Mouse (Mus musculus) olfactory bulb, adult 2 months (tissue): Measurements from ENCODE around the gene Syt1. TPM values are rescaled to one million over a fixed set of nuclear protein-coding genes. Genes with fewer than 3 reads are reported as not detected.

Experiments
- H3K27ac ChIP-seq: fragments of 200-500 bp; 2 replicates; pipeline ENCODE4 v1.5.1; 2012; ENCODE audit warnings: low read depth, low read length; ENCODE audit not compliant: insufficient read depth
- H3K4me1 ChIP-seq: fragments of 200-500 bp; 2 replicates; pipeline ENCODE4 v1.6.1; 2012; ENCODE audit warnings: low read length; ENCODE audit not compliant: control insufficient read depth, insufficient read depth
- H3K4me3 ChIP-seq: fragments of 200-500 bp; 2 replicates; pipeline ENCODE4 v1.5.1; 2012; ENCODE audit warnings: mild to moderate bottlenecking, low read depth, low read length, moderate library complexity; ENCODE audit not compliant: insufficient read depth
- CTCF ChIP-seq: fragments of 200-500 bp; IDR thresholded peaks from 2 replicates; pipeline ENCODE4 v1.5.1; 2012; ENCODE audit warnings: low read depth, mild to moderate bottlenecking, low read length, moderate library complexity; ENCODE audit not compliant: insufficient read depth
- POLR2A ChIP-seq: fragments of 200-500 bp; IDR thresholded peaks from 2 replicates; pipeline ENCODE4 v1.6.1; 2012; ENCODE audit warnings: mild to moderate bottlenecking, low read depth, low read length, moderate library complexity; ENCODE audit not compliant: insufficient read depth
- WGBS: fragments of 180-500 bp; shearing (Covaris S2); methylation state at CpG from one replicate; pipeline ENCODE4 v1.1.7; 2018; 5-methylcytosine and 5-hydroxymethylcytosine counted together
- polyA plus RNA-seq: library from polyadenylated mRNA; stranded (reverse); fragments of >200 nt; gene quantifications from 2 replicates; pipeline ENCODE4 v1.2.4, GENCODE M21; 2012; ENCODE audit warnings: low replicate concordance; ENCODE audit not compliant: missing spikeins, insufficient read depth, insufficient read length

The Syt1 gene
- polyA plus RNA-seq, 1 experiment = 384 TPM

- TF ChIP-seq POLR2A (no peak), CTCF (no peak)
- no peak overlapping the region for H3K27ac ChIP-seq
- H3K4me1 ChIP-seq = no peaks in the 10 kb centered on the region
- no peak overlapping the region for H3K4me3 ChIP-seq
- 34% methylated on average over 2 of the region's 2 CpGs for WGBS
Measured at GRCm38 (mm10) chr10:108753304-108753703, 257.5 kb downstream of the Syt1 start.

GRCm38 (mm10) chr10:108743759-108744158 lies 267.0 kb downstream of the Syt1 start:
- 91% methylated on average over 2 of the region's 2 CpGs for WGBS
- no peaks in the 10 kb centered on the region for H3K4me1 ChIP-seq
- no peak overlapping the region for H3K4me3 ChIP-seq
- TF ChIP-seq POLR2A (no peak), CTCF (no peak)
- no peak overlapping the region for H3K27ac ChIP-seq

GRCm38 (mm10) chr10:108733982-108734381 lies 276.8 kb downstream of the Syt1 start:
- Histone ChIP-seq H3K4me3 (no peak overlapping the region), H3K27ac (no peak overlapping the region), H3K4me1 (no peaks in the 10 kb centered on the region)
- WGBS = 69% methylated on average over 2 of the region's 2 CpGs
- TF ChIP-seq CTCF = no peak
- TF ChIP-seq POLR2A = no peak

- Histone ChIP-seq H3K27ac (no peak overlapping the region), H3K4me3 (no peak overlapping the region), H3K4me1 (peaks cover 2% of the 10 kb centered on the region; the same call in 1 of the 2 replicates)
- WGBS = 35% methylated on average over 8 of the region's 8 CpGs
- TF ChIP-seq CTCF (no peak), POLR2A (no peak)
Measured at GRCm38 (mm10) chr10:108728961-108729360, 281.8 kb downstream of the Syt1 start.

- Histone ChIP-seq H3K4me3 (no peak overlapping the region), H3K4me1 (peaks cover 2% of the 10 kb centered on the region; the same call in 1 of the 2 replicates), H3K27ac (no peak overlapping the region)
- WGBS = 45% methylated on average over 4 of the region's 4 CpGs
- TF ChIP-seq POLR2A (no peak), CTCF (no peak)
Measured at GRCm38 (mm10) chr10:108726391-108726790, 284.4 kb downstream of the Syt1 start.

- TF ChIP-seq POLR2A (no peak), CTCF (no peak)
- Histone ChIP-seq H3K4me3 (no peak overlapping the region), H3K27ac (no peak overlapping the region), H3K4me1 (peaks cover 2% of the 10 kb centered on the region; the same call in 1 of the 2 replicates)
- WGBS = 69% methylated on average over 3 of the region's 3 CpGs
Measured at GRCm38 (mm10) chr10:108724878-108725277, 285.9 kb downstream of the Syt1 start.

GRCm38 (mm10) chr10:108710514-108710913 lies 300.3 kb downstream of the Syt1 start:
- Histone ChIP-seq H3K4me3 (no peak overlapping the region), H3K27ac (no peak overlapping the region), H3K4me1 (no peaks in the 10 kb centered on the region)
- no peak for TF ChIP-seq CTCF
- TF ChIP-seq POLR2A = no peak
- WGBS = 61% methylated on average over 5 of the region's 5 CpGs

GRCm38 (mm10) chr10:108705658-108706057 lies 305.1 kb downstream of the Syt1 start:
- Histone ChIP-seq H3K4me3 (no peak overlapping the region), H3K4me1 (no peaks in the 10 kb centered on the region), H3K27ac (no peak overlapping the region)
- TF ChIP-seq POLR2A = no peak
- TF ChIP-seq CTCF = no peak
- WGBS = 90% methylated on average over 3 of the region's 3 CpGs

- Histone ChIP-seq H3K4me1 (no peaks in the 10 kb centered on the region), H3K4me3 (no peak overlapping the region), H3K27ac (no peak overlapping the region)
- no peak for TF ChIP-seq POLR2A
- no peak for TF ChIP-seq CTCF
- 54% methylated on average over 14 of the region's 14 CpGs for WGBS
Measured at GRCm38 (mm10) chr10:108701361-108702128, 309.2 kb downstream of the Syt1 start.

- WGBS = 99% methylated on average over 9 of the region's 9 CpGs
- TF ChIP-seq POLR2A (no peak), CTCF (no peak)
- no peaks in the 10 kb centered on the region for H3K4me1 ChIP-seq
- H3K4me3 ChIP-seq = no peak within 1 kb of the TSS
- H3K27ac ChIP-seq = no peak within 1 kb of the TSS
Measured at GRCm38 (mm10) chr10:108699946-108700345, 310.8 kb downstream of the Syt1 start, which contains the start of gene Gm5136. Gm5136 (minus strand) TSS chr10:108700160.
